In the genomic region with DNA sequence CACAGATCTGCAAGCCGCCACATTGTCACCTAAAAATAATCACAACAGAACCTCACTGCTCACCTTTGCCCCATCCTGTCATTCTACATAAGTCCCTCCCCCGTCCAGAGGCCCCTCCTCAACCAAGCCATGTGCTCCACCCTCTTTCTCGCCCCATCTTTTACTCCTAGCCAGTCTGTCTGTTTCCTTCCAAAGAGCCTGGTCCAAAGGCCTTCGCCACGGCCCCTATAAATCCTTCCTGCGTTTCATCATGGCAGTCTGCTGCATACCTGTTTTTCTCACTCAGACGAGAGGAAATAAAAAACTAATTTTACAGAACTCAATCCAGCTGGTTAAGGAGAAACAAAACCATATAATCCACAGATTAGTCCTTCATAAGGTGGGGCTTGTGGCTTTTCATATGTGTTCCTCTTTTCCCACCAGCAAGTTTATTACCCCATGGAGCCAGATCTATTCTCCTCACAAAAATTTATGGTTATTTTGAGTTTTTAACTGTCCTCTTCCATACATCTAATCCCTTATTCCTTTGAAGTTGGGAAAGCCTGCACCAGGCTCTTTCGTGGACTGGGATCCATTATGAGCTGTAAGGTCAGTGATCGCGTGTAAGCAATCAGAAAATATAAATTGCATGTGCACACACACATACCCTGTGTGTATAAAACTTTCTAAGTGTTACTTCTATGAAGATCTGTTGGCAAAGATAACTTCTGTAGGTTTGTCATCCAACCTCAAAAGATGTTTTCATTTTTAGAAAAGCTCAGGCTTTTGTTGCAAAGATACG, we compare ENCODE assay signal across 21 mouse cellular contexts.
"Had no signal": no experiment of that assay in that cellular context is flagged by ENCODE, and none has a peak within 500 bp of the region (broad histone marks: within the 10 kb centered on the region; RNA-seq: fewer than 3 reads in every experiment).

No protein-coding gene starts in this region.

- H3K4me3 ChIP-seq: layer of hippocampus, adult 2 months; liver, embryonic 12.5 days; liver, embryonic 15.5 days; lung, embryonic 15.5 days; megakaryocyte, embryonic 14.5 days; midbrain, embryonic 10.5 days; midbrain, embryonic 13.5 days; myocyte; neural tube, embryonic 13.5 days had no signal

- ATAC-seq: liver, embryonic 12.5 days; midbrain, embryonic 13.5 days; midbrain, embryonic 16.5 days had no signal

- H3K4me2 ChIP-seq: liver, embryonic 12.5 days; liver, embryonic 15.5 days; lung, embryonic 15.5 days; midbrain, embryonic 13.5 days; neural tube, embryonic 13.5 days had no signal

- DNase-seq: kidney, adult 18-20 months; kidney, postnatal 25 days; layer of hippocampus, adult 9-11 months; liver; lung, adult 18-20 months; lung, postnatal 10 days; lung, postnatal 36 days; retina, postnatal 1 day; thymus, adult 18-20 months; thymus, postnatal 36 days had no signal

- H3K4me1 ChIP-seq: liver, embryonic 12.5 days; liver, embryonic 15.5 days; lung, embryonic 15.5 days; megakaryocyte, embryonic 14.5 days had no signal

- H3K27ac ChIP-seq: kidney, postnatal 0 days; layer of hippocampus, adult 2 months; liver, embryonic 12.5 days; liver, embryonic 15.5 days; lung, embryonic 15.5 days; midbrain, embryonic 10.5 days; midbrain, embryonic 13.5 days; neural tube, embryonic 13.5 days had no signal

- H3K9me3 ChIP-seq: liver, embryonic 12.5 days; liver, embryonic 15.5 days; lung, embryonic 15.5 days; midbrain, embryonic 10.5 days; midbrain, embryonic 13.5 days; neural tube, embryonic 13.5 days had no signal

- H3K9ac ChIP-seq: liver, embryonic 12.5 days; liver, embryonic 15.5 days; lung, embryonic 15.5 days; midbrain, embryonic 13.5 days; neural tube, embryonic 13.5 days had no signal

- H3K27me3 ChIP-seq: liver, embryonic 12.5 days; liver, embryonic 15.5 days; lung, embryonic 15.5 days had no signal

- H3K36me3 ChIP-seq: liver, embryonic 12.5 days; liver, embryonic 15.5 days; lung, embryonic 15.5 days; midbrain, embryonic 10.5 days; midbrain, embryonic 13.5 days; neural tube, embryonic 13.5 days had no signal
